Mouse (Mus musculus) telencephalon, adult 2 months (tissue): ENCODE measurements around the gene Irf7.
A peak's percentile ranks its signal among the peaks of the same experiment; 100 is the strongest.
"Not testable (repeated sequence)": the region's sequence is repeated elsewhere in the genome, so short reads cannot be mapped to it uniquely, and the experiment has no call there.

Source experiments
- DNase-seq: peaks from one replicate; pipeline ENCODE4 v3.0.0-alpha.2; 2011; ENCODE audit warnings: low read depth, low spot score

Irf7 gene

GRCm38 (mm10) chr7:141275356-141275755 lies 9.1 kb upstream of the Irf7 start:
- DNase-seq, result no peak

GRCm38 (mm10) chr7:141270631-141271030 lies 4.3 kb upstream of the Irf7 start:
- no peak for DNase-seq

DNA sequence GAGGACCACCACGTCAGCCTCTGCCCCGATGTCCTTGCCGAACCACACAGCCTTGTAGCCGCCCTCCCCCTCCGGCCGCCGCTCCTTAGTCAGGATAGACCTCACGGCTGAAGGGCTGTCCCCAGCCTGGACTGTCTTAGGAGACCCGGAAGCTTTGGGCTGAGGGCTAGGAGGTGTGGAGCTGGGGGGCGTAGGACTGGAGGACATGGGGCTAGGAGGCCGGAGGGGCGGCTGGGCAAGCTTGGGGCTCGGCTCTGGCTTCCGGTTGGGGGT lies 2.9 kb upstream of the Irf7 start:
- DNase-seq, result no peak

- no peak for DNase-seq
Observed at GRCm38 (mm10) chr7:141268466-141269272, 2.4 kb upstream of the Irf7 start.

DNA sequence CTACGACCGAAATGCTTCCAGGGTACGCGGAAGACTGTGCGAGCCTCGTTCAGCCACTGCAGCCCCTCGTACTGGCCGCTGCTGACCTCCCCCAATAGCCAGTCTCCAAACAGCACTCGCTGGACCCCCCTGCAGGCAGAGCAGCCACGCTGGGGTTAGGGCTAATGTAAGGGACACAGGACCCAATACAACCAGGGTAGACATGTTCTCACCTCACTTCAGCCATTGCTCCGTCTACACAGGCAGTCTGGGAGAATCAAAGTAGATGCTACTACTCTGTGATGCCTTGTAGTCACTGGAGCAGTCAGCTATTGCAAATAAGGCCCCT lies 906 bp downstream of the Irf7 start:
- no peak for DNase-seq

- DNase-seq, result no peak
Observed at GRCm38 (mm10) chr7:141264761-141265410, 1.4 kb downstream of the Irf7 start.

DNA sequence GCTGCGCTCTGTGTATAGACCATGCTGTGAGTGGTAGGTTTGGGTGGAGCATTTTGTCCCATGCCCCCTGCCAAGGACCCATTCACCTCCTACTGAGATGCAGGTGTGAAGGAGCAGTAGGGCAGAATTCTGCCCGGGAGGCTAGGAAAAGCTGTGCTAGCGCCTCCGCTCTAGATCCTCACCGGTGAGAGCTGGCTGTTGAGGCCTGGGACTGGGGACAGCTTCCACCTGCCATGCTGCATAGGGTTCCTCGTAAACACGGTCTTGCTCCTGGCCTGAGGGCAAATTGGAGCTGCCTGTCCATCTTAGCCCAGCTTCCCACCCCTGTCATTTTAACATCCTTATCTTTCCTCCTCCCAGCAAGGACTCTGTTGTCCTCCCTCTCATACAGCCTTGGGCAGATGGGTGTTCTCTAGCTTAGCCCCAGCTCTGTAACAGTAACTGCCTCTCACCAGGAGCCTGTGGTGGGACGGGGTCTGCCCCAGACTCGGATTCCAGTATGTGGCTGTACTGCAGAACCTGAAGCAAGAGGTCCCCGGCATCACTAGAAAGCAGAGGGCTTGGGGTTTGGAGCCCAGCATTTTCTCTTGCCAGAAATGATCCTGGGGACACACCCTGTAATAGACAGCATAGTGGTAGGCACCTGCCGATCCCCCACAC lies 2.1 kb downstream of the Irf7 start:
- no peak for DNase-seq

- no peak for DNase-seq
Observed at GRCm38 (mm10) chr7:141263640-141264039, 2.6 kb downstream of the Irf7 start.

GRCm38 (mm10) chr7:141261480-141261879 lies 4.8 kb downstream of the Irf7 start:
- no peak for DNase-seq

DNA sequence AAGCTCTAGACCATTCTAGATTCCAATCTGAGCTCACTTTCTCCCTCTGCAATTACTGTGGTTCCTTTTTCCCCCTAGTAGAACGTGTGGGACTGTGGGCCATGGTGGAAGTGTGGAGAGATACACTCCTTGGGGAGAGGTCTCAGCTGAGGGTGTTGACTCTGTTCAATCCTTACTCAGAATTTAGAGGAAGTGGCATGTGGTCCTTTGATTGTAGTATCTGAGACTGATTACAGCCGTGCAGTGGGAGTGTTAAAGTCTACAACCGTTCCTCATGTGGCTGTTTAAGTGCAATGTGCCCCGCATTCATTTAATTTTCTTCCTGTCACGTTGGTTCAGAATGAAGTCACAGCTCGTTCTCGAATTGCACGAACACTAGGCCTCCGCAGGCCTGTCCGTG lies 10.1 kb downstream of the Irf7 start:
- DNase-seq, result no peak

- not testable (repeated sequence) for DNase-seq
Observed at GRCm38 (mm10) chr7:141250486-141250885, 15.8 kb downstream of the Irf7 start.

DNA sequence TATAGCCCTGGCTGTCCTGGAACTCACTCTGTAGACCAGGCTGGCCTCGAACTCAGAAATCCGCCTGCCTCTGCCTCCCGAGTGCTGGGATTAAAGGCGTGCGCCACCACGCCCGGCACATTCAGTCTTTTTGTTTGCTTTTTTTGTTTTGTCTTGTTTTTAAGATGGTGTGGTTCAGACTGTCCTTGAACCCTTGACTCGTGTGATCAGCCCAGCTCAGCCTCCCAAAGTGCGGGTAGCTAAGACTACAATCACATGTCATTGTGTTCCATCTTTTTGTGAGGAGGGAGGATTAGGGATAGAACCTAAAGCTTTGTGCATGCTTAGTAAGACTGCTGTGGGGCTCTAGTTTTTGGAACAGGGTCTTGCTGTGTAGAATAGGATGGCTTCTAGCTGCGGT lies 34.7 kb downstream of the Irf7 start:
- no peak for DNase-seq

DNA sequence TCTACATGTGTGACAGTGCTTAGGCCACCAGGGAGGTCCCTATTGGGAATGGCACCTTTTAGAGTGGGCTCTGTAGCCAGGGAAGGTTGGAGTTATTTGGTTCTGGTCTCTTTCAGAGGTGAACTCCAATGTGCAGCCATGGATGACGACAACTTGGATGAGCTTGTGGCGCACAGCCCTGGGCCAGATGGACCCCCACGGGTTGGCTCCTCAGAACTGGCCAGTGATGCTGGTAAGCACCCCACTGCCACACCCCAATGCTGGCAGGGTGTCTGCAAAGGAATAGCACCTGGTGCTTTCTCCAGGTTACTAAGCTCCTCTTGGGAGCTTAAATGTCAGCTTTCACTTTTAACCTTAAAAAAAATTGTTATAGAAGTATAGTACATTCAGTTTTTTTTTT lies 35.2 kb downstream of the Irf7 start:
- no peak for DNase-seq

DNA sequence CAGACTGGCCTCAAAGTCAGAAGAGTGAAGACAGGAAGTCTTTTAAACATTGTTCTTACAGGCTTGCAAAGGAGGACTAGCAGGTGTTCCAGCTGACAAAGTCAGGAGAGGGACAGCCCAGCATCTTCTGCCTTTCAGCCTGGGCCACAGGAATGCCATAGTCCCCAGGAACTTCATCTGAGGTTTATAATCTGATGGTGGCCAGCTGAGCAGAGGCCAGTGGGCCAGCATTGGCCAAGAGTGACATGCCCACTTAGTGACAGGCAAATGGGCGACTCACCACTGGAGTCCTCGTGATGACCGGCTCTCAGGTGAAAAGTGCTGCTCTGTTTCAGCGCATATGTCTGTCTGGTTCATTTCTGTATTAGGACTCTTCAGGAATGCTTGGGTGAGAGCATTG lies 35.7 kb downstream of the Irf7 start:
- no peak for DNase-seq

DNA sequence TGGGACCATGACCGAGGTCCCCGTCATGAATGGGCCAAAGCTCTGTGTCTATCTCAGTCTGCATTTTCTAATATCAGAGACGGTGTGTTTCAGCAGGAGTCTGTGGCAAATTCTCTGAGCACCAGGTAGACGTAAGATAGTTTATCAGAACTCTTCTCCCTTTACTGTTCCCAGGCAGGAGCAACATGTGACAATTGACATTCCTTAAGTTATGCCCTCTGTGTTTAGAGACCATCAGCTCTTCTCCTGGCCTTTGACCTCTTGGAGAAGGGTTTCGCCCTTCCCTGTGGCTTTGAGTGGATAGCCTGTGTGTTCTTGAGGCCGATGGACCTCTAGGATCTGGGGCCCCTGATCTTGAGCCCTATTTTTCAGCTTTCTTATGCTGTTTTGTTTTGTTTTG lies 36.6 kb downstream of the Irf7 start:
- no peak for DNase-seq

GRCm38 (mm10) chr7:141228279-141229067 lies 37.8 kb downstream of the Irf7 start, which contains the start of gene Phrf1:
Gene Phrf1, plus strand, starts transcription at chr7:141228784.
- DNase-seq, result peak; percentile 91

- DNase-seq, result no peak
Observed at GRCm38 (mm10) chr7:141227796-141228195, 38.5 kb downstream of the Irf7 start.

DNA sequence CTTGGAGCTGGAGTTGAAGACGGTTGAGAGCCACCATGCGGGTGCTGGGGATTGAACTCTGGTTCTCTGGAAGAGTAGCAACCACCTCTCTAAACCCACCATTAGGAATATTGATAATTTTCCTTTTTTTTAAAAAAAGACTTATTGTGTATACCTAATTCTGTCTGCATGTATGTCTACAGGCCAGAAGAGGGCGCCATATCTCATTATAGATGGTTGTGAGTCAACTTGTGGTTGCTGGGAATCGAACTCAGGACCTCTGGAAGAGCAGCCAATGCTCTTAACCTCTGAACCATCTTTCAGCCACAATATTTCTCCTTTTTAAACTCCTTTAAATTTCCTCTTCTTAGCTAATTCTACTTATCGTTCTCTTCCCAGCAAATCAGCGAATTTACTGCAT lies 39.7 kb downstream of the Irf7 start:
- DNase-seq, result no peak

- DNase-seq, result no peak
Observed at GRCm38 (mm10) chr7:141222696-141223215, 43.5 kb downstream of the Irf7 start.

- DNase-seq, result no peak
Observed at GRCm38 (mm10) chr7:141222126-141222467, 44.2 kb downstream of the Irf7 start.

DNA sequence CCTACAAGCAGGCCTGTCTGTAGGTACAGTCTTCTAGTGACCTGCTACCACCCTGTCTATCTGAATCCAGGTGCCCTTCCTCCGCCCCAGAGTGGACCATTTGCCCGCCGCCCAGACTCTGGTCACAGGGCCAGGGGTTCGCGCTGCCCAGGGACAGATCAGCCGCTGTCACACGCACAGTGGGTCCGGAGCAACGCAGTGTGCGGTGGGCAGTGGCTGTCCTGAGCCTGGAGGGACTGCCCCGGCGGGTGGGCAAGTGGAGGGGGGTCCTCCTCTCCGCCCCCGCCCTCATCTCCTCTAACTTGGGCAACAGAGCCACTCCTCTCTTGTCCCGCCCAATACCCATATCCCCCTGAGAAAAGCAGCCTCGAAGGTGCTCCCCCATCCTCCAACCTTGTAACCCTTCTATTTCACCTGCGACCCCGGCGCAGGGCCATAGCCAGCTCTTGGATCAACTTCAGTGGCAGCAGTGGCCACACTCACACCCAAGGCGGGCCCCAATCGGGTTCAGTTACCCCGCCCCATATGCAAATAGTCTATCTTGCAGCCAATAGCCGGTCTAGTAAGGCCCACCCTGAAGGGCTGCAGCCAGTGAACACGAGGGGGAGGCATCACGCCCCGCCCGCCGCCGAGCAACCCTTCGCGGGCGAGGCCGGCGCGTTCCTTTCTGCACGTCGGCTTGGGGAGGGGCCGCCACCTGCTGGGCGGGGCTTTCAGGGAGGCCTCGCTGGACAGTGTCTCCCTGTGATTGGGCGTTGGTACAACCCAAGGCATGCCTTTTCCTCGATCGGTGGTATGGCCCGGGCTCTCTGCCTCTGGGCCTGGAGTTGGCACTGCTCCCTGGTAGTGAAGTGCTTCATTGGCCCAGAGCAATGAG lies 44.8 kb downstream of the Irf7 start:
- peak; percentile 92 for DNase-seq
